Mouse (Mus musculus): ENCODE measurements around the gene Ptprn. TPM values are rescaled to one million over a fixed set of nuclear protein-coding genes. Genes with fewer than 3 reads are reported as not detected.

The Ptprn gene
- polyA plus RNA-seq, 1 experiment from 2014 or later, result 2.0 TPM

GRCm38 (mm10) chr1:75231664-75232152 lies 32.6 kb downstream of the Ptprn start, which contains the start of gene A630095N17Rik:
Gene A630095N17Rik, minus strand, starts transcription at chr1:75232102.
- Histone ChIP-seq H3K27me3 (replicated peaks; ENCODE audit: control insufficient read depth, insufficient read depth, low read length) (no peaks in the 10 kb centered on the region), H3K9ac (ENCODE audit: low read depth, low read length) (no peak within 1 kb of the TSS), H3K4me1 (ENCODE audit: control insufficient read depth, insufficient read depth, low read length) (no peaks in the 10 kb centered on the region), H3K9me3 (ENCODE audit: control insufficient read depth, low read length) (no peaks in the 10 kb centered on the region), H3K36me3 (ENCODE audit: control insufficient read depth, insufficient read depth, low read length) (no peaks in the 10 kb centered on the region), H3K4me3 (ENCODE audit: low read depth, low read length) (no peak within 1 kb of the TSS), H3K4me2 (ENCODE audit: low read depth, low read length) (no peak within 1 kb of the TSS), H3K27ac (replicated peaks; ENCODE audit: low read depth, low read length) (no peak within 1 kb of the TSS)
- WGBS, result 69% methylated on average over 5 of the region's 5 CpGs
- no peak for ATAC-seq (ENCODE audit: low read depth)
- DNase-seq (ENCODE audit: low spot score), result no peak

GRCm38 (mm10) chr1:75231224-75231623 lies 33.1 kb downstream of the Ptprn start:
- Histone ChIP-seq H3K4me1 (ENCODE audit: control insufficient read depth, insufficient read depth, low read length) (no peaks in the 10 kb centered on the region), H3K4me2 (ENCODE audit: low read depth, low read length) (no peak overlapping the region), H3K36me3 (ENCODE audit: control insufficient read depth, insufficient read depth, low read length) (no peaks in the 10 kb centered on the region), H3K4me3 (ENCODE audit: low read depth, low read length) (no peak overlapping the region), H3K9ac (ENCODE audit: low read depth, low read length) (no peak overlapping the region), H3K27me3 (replicated peaks; ENCODE audit: control insufficient read depth, insufficient read depth, low read length) (no peaks in the 10 kb centered on the region), H3K9me3 (ENCODE audit: control insufficient read depth, low read length) (no peaks in the 10 kb centered on the region), H3K27ac (replicated peaks; ENCODE audit: low read depth, low read length) (no peak overlapping the region)
- ATAC-seq (ENCODE audit: low read depth) (no peak), DNase-seq (ENCODE audit: low spot score) (no peak)
- 73% methylated on average over 4 of the region's 4 CpGs for WGBS

- Histone ChIP-seq H3K9me3 (ENCODE audit: control insufficient read depth, low read length) (no peaks in the 10 kb centered on the region), H3K27ac (replicated peaks; ENCODE audit: low read depth, low read length) (no peak overlapping the region), H3K27me3 (replicated peaks; ENCODE audit: control insufficient read depth, insufficient read depth, low read length) (no peaks in the 10 kb centered on the region), H3K4me2 (ENCODE audit: low read depth, low read length) (no peak overlapping the region), H3K9ac (ENCODE audit: low read depth, low read length) (no peak overlapping the region), H3K4me1 (ENCODE audit: control insufficient read depth, insufficient read depth, low read length) (no peaks in the 10 kb centered on the region), H3K4me3 (ENCODE audit: low read depth, low read length) (no peak overlapping the region), H3K36me3 (ENCODE audit: control insufficient read depth, insufficient read depth, low read length) (no peaks in the 10 kb centered on the region)
- DNase-seq (ENCODE audit: low spot score), result no peak
- 69% methylated on average over 7 of the region's 7 CpGs for WGBS
- ATAC-seq (ENCODE audit: low read depth), result no peak
Observed at GRCm38 (mm10) chr1:75230335-75230994, 33.8 kb downstream of the Ptprn start.

- DNase-seq (ENCODE audit: low spot score), result no peak
- no peaks in the 10 kb centered on the region for H3K27me3 ChIP-seq (replicated peaks; ENCODE audit: control insufficient read depth, insufficient read depth, low read length)
Observed at GRCm38 (mm10) chr1:75229158-75229557, 35.1 kb downstream of the Ptprn start.

GRCm38 (mm10) chr1:75227653-75228052 lies 36.6 kb downstream of the Ptprn start:
- H3K36me3 ChIP-seq (ENCODE audit: control insufficient read depth, insufficient read depth, low read length), result no peaks in the 10 kb centered on the region
- no peak overlapping the region for H3K4me3 ChIP-seq (ENCODE audit: low read depth, low read length)
- H3K27ac ChIP-seq (replicated peaks; ENCODE audit: low read depth, low read length), result no peak overlapping the region
- H3K9me3 ChIP-seq (ENCODE audit: control insufficient read depth, low read length), result no peaks in the 10 kb centered on the region
- ATAC-seq (ENCODE audit: low read depth), result no peak
- H3K27me3 ChIP-seq (replicated peaks; ENCODE audit: control insufficient read depth, insufficient read depth, low read length), result no peaks in the 10 kb centered on the region
- no peak for DNase-seq (ENCODE audit: low spot score)
- H3K4me2 ChIP-seq (ENCODE audit: low read depth, low read length), result no peak overlapping the region
- H3K4me1 ChIP-seq (ENCODE audit: control insufficient read depth, insufficient read depth, low read length), result no peaks in the 10 kb centered on the region
- H3K9ac ChIP-seq (ENCODE audit: low read depth, low read length), result no peak overlapping the region
- WGBS, result 56% methylated on average over 1 of the region's 1 CpGs

More at GRCm38 (mm10) chr1:75229158-75229557, 35.1 kb downstream of the Ptprn start:
- H3K9me3 ChIP-seq (ENCODE audit: control insufficient read depth, low read length), result no peaks in the 10 kb centered on the region
- H3K9ac ChIP-seq (ENCODE audit: low read depth, low read length), result no peak overlapping the region
- no peak overlapping the region for H3K27ac ChIP-seq (replicated peaks; ENCODE audit: low read depth, low read length)
- no peak overlapping the region for H3K4me2 ChIP-seq (ENCODE audit: low read depth, low read length)
- H3K4me1 ChIP-seq (ENCODE audit: control insufficient read depth, insufficient read depth, low read length), result no peaks in the 10 kb centered on the region
- no peak overlapping the region for H3K4me3 ChIP-seq (ENCODE audit: low read depth, low read length)
- 67% methylated on average over 4 of the region's 4 CpGs for WGBS
- H3K36me3 ChIP-seq (ENCODE audit: control insufficient read depth, insufficient read depth, low read length), result no peaks in the 10 kb centered on the region
- no peak for ATAC-seq (ENCODE audit: low read depth)

GRCm38 (mm10) chr1:75226138-75226537 lies 38.2 kb downstream of the Ptprn start:
- H3K9ac ChIP-seq (ENCODE audit: low read depth, low read length), result no peak overlapping the region
- H3K9me3 ChIP-seq (ENCODE audit: control insufficient read depth, low read length), result no peaks in the 10 kb centered on the region
- no peak overlapping the region for H3K27ac ChIP-seq (replicated peaks; ENCODE audit: low read depth, low read length)
- H3K27me3 ChIP-seq (replicated peaks; ENCODE audit: control insufficient read depth, insufficient read depth, low read length), result peaks cover 6% of the 10 kb centered on the region
- no peak overlapping the region for H3K4me2 ChIP-seq (ENCODE audit: low read depth, low read length)
- ATAC-seq (ENCODE audit: low read depth) (no peak), DNase-seq (ENCODE audit: low spot score) (no peak)
- no peaks in the 10 kb centered on the region for H3K36me3 ChIP-seq (ENCODE audit: control insufficient read depth, insufficient read depth, low read length)
- H3K4me1 ChIP-seq (ENCODE audit: control insufficient read depth, insufficient read depth, low read length), result no peaks in the 10 kb centered on the region
- H3K4me3 ChIP-seq (ENCODE audit: low read depth, low read length), result no peak overlapping the region
- WGBS, result 50% methylated on average over 2 of the region's 2 CpGs

GRCm38 (mm10) chr1:75225473-75225872 lies 38.8 kb downstream of the Ptprn start:
- WGBS, result 60% methylated on average over 3 of the region's 3 CpGs

GRCm38 (mm10) chr1:75223532-75223931 lies 40.8 kb downstream of the Ptprn start:
- no peaks in the 10 kb centered on the region for H3K9me3 ChIP-seq (ENCODE audit: control insufficient read depth, low read length)
- H3K36me3 ChIP-seq (ENCODE audit: control insufficient read depth, insufficient read depth, low read length), result no peaks in the 10 kb centered on the region
- H3K4me2 ChIP-seq (ENCODE audit: low read depth, low read length), result no peak overlapping the region
- H3K9ac ChIP-seq (ENCODE audit: low read depth, low read length), result no peak overlapping the region
- 63% methylated on average over 6 of the region's 6 CpGs for WGBS
- peaks cover 33% of the 10 kb centered on the region for H3K27me3 ChIP-seq (replicated peaks; ENCODE audit: control insufficient read depth, insufficient read depth, low read length)
- no peak overlapping the region for H3K27ac ChIP-seq (replicated peaks; ENCODE audit: low read depth, low read length)
- DNase-seq (ENCODE audit: low spot score) (no peak), ATAC-seq (ENCODE audit: low read depth) (no peak)
- no peak overlapping the region for H3K4me3 ChIP-seq (ENCODE audit: low read depth, low read length)
- H3K4me1 ChIP-seq (ENCODE audit: control insufficient read depth, insufficient read depth, low read length), result peaks cover 3% of the 10 kb centered on the region; the same call in 1 of the 2 replicates

More at GRCm38 (mm10) chr1:75225473-75225872, 38.8 kb downstream of the Ptprn start:
- no peak overlapping the region for H3K4me2 ChIP-seq (ENCODE audit: low read depth, low read length)
- H3K4me3 ChIP-seq (ENCODE audit: low read depth, low read length), result no peak overlapping the region
- ATAC-seq (ENCODE audit: low read depth), result no peak
- no peak for DNase-seq (ENCODE audit: low spot score)
- no peak overlapping the region for H3K9ac ChIP-seq (ENCODE audit: low read depth, low read length)
- no peaks in the 10 kb centered on the region for H3K36me3 ChIP-seq (ENCODE audit: control insufficient read depth, insufficient read depth, low read length)
- no peak overlapping the region for H3K27ac ChIP-seq (replicated peaks; ENCODE audit: low read depth, low read length)
- H3K9me3 ChIP-seq (ENCODE audit: control insufficient read depth, low read length), result no peaks in the 10 kb centered on the region
- peaks cover 13% of the 10 kb centered on the region for H3K27me3 ChIP-seq (replicated peaks; ENCODE audit: control insufficient read depth, insufficient read depth, low read length)
- H3K4me1 ChIP-seq (ENCODE audit: control insufficient read depth, insufficient read depth, low read length), result no peaks in the 10 kb centered on the region

GRCm38 (mm10) chr1:75222926-75223325 lies 41.4 kb downstream of the Ptprn start:
- no peaks in the 10 kb centered on the region for H3K9me3 ChIP-seq (ENCODE audit: control insufficient read depth, low read length)
- H3K9ac ChIP-seq (ENCODE audit: low read depth, low read length), result no peak overlapping the region
- ATAC-seq (ENCODE audit: low read depth) (no peak), DNase-seq (ENCODE audit: low spot score) (no peak)
- H3K27ac ChIP-seq (replicated peaks; ENCODE audit: low read depth, low read length), result no peak overlapping the region
- 69% methylated on average over 6 of the region's 6 CpGs for WGBS
- H3K4me1 ChIP-seq (ENCODE audit: control insufficient read depth, insufficient read depth, low read length), result peaks cover 7% of the 10 kb centered on the region; the same call in 1 of the 2 replicates
- H3K27me3 ChIP-seq (replicated peaks; ENCODE audit: control insufficient read depth, insufficient read depth, low read length), result peaks cover 39% of the 10 kb centered on the region
- H3K4me2 ChIP-seq (ENCODE audit: low read depth, low read length), result no peak overlapping the region
- H3K4me3 ChIP-seq (ENCODE audit: low read depth, low read length), result no peak overlapping the region
- no peaks in the 10 kb centered on the region for H3K36me3 ChIP-seq (ENCODE audit: control insufficient read depth, insufficient read depth, low read length)
